Mouse (Mus musculus): ENCODE measurements around the gene Pld2.
A peak's percentile ranks its signal among the peaks of the same experiment; 100 is the strongest.

The Pld2 gene

GRCm38 (mm10) chr11:70579710-70580357, 40.0 kb downstream of the Pld2 start:
- DNase-seq: no peak

- no peak for DNase-seq
Measured at GRCm38 (mm10) chr11:70580358-70580720, 40.5 kb downstream of the Pld2 start.

GRCm38 (mm10) chr11:70580921-70581320, 41.1 kb downstream of the Pld2 start:
- DNase-seq: no peak

GRCm38 (mm10) chr11:70582196-70582595, 42.3 kb downstream of the Pld2 start:
- no peak for DNase-seq

GRCm38 (mm10) chr11:70583022-70583714, 43.3 kb downstream of the Pld2 start:
- DNase-seq: no peak

GRCm38 (mm10) chr11:70583775-70584174, 43.9 kb downstream of the Pld2 start:
- no peak for DNase-seq

GRCm38 (mm10) chr11:70585457-70585856, 45.6 kb downstream of the Pld2 start:
- peak; percentile 81 to 88 for DNase-seq

- DNase-seq: no peak
Measured at GRCm38 (mm10) chr11:70586261-70586660, 46.4 kb downstream of the Pld2 start.

GRCm38 (mm10) chr11:70586954-70587353, 47.1 kb downstream of the Pld2 start:
- no peak for DNase-seq

- DNase-seq: no peak
Measured at GRCm38 (mm10) chr11:70591733-70592132, 51.9 kb downstream of the Pld2 start.

GRCm38 (mm10) chr11:70594253-70594989, 54.6 kb downstream of the Pld2 start:
- DNase-seq: peak; percentile 55 to 69

- DNase-seq: peak; percentile 24 to 51
Measured at GRCm38 (mm10) chr11:70595638-70596037, 55.8 kb downstream of the Pld2 start.

GRCm38 (mm10) chr11:70596094-70596493, 56.2 kb downstream of the Pld2 start:
- DNase-seq: no peak

GRCm38 (mm10) chr11:70597301-70597700, 57.4 kb downstream of the Pld2 start:
- peak in 1 of 2 experiments; percentile 22 for DNase-seq

GRCm38 (mm10) chr11:70598451-70598953, 58.6 kb downstream of the Pld2 start:
- no peak for DNase-seq

GRCm38 (mm10) chr11:70605024-70605566, 65.2 kb downstream of the Pld2 start:
- peak; percentile 76 to 77 for DNase-seq

- no peak for DNase-seq
Measured at GRCm38 (mm10) chr11:70606717-70607116, 66.9 kb downstream of the Pld2 start.

GRCm38 (mm10) chr11:70607611-70608010, 67.7 kb downstream of the Pld2 start:
- no peak for DNase-seq

Data from lung, adult 18-20 months (tissue).